Mouse (Mus musculus): ENCODE data around the gene Wbp1.

- TF ChIP-seq CTCF (IDR thresholded peaks at IDR 0.05; ENCODE audit: low read depth) (no peak), EP300 (IDR thresholded peaks at IDR 0.05; ENCODE audit: low read depth) (no peak)
Measured at GRCm38 (mm10) chr6:83165026-83165606, 43.8 kb upstream of the Wbp1 start.

Data from heart, postnatal 0 days (tissue).